Mouse (Mus musculus) midbrain, embryonic 16.5 days (tissue): ENCODE results near the gene Prickle2. TPM values are rescaled to one million over a fixed set of nuclear protein-coding genes. Genes with fewer than 3 reads are reported as not detected.
A peak's percentile ranks its signal among the peaks of the same experiment; 100 is the strongest.

ENCODE experiments used
- ATAC-seq: fragments of 200-750 bp; cut with Nextera tagmentation; 2 replicates; pipeline ENCODE4 v1.8.0; 2017; ENCODE audit warnings: moderate TSS enrichment
- H3K27ac ChIP-seq: fragments of 300-500 bp; sonication (generic); 2 replicates; pipeline ENCODE4 v1.5.1; 2014; ENCODE audit warnings: mild to moderate bottlenecking, low read length, mixed read lengths
- H3K27me3 ChIP-seq: fragments of 300-500 bp; sonication (generic); 2 replicates; pipeline ENCODE4 v1.6.1; 2014; ENCODE audit warnings: low read depth, low read length, mixed read lengths; ENCODE audit not compliant: control insufficient read depth, insufficient read depth
- H3K36me3 ChIP-seq: fragments of 300-500 bp; sonication (generic); 2 replicates; pipeline ENCODE4 v1.6.1; 2014; ENCODE audit warnings: mild to moderate bottlenecking, low read length, moderate library complexity, mixed read lengths; ENCODE audit not compliant: control insufficient read depth, insufficient read depth
- H3K4me1 ChIP-seq: fragments of 300-500 bp; sonication (generic); 2 replicates; pipeline ENCODE4 v1.6.1; 2014; ENCODE audit warnings: mild to moderate bottlenecking, low read length, mixed read lengths; ENCODE audit not compliant: control insufficient read depth, insufficient read depth
- H3K4me2 ChIP-seq: fragments of 300-500 bp; sonication (generic); 2 replicates; pipeline ENCODE4 v1.6.1; 2014; ENCODE audit warnings: mild to moderate bottlenecking, low read length, mixed read lengths
- H3K4me3 ChIP-seq: fragments of 300-500 bp; sonication (generic); 2 replicates; pipeline ENCODE4 v1.5.1; 2014; ENCODE audit warnings: low read depth, mild to moderate bottlenecking, low read length, moderate library complexity, mixed read lengths
- H3K9ac ChIP-seq: fragments of 300-500 bp; sonication (generic); 2 replicates; pipeline ENCODE4 v1.6.1; 2014; ENCODE audit warnings: low read depth, low read length, mixed read lengths
- H3K9me3 ChIP-seq: fragments of 300-500 bp; sonication (generic); replicated peaks from 2 replicates; pipeline ENCODE4 v1.6.1; 2014; ENCODE audit warnings: mild to moderate bottlenecking, low read length, mixed read lengths; ENCODE audit not compliant: control insufficient read depth, poor library complexity, severe bottlenecking
- WGBS: fragments of 180-500 bp; shearing (Covaris S2); extraction: QIAGEN DNeasy Blood & Tissue Kit; methylation state at CpG from one replicate; pipeline ENCODE4 v1.1.7; 2014; 5-methylcytosine and 5-hydroxymethylcytosine counted together
- polyA plus RNA-seq: library from polyadenylated mRNA; unstranded; fragments of >200 nt; fragmentation: Nextera tagmentation; extraction: Ambion mirVana; gene quantifications from 2 replicates; pipeline ENCODE4 v1.2.1, GENCODE M21; 2015

The Prickle2 gene
- polyA plus RNA-seq, 1 experiment from 2014 or later: 16.5 TPM

DNA sequence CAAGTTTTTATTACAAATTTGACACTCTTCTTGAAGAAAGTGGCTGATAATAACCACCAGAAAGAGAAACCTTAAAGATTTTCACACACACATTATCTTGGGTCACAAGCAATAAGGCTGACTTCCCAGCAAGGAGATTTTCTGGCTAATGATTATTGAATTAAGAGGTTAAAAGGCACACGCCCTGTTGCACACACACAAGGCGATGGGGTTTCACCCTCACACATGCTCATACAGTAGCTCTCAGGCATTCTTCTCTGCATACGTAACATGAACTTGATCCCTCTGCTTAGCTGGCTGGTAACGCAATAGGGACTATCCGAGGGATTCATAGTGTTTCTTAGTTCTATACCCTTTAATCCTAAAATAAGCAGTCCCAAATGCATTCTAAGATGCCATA lies 18.6 kb downstream of the Prickle2 start:
- ATAC-seq: no peak
- Histone ChIP-seq H3K9me3 (no peaks in the 10 kb centered on the region), H3K36me3 (no peaks in the 10 kb centered on the region), H3K4me1 (0 out of 2 replicates have a peak, but pooled peaks cover 2% of the 10 kb centered on the region), H3K27me3 (no peaks in the 10 kb centered on the region), H3K27ac (no peak overlapping the region), H3K4me3 (no peak overlapping the region), H3K4me2 (no peak overlapping the region), H3K9ac (no peak overlapping the region)
- WGBS: 73% methylated on average over 5 of the region's 5 CpGs

- Histone ChIP-seq H3K27me3 (no peaks in the 10 kb centered on the region), H3K27ac (no peak overlapping the region), H3K36me3 (no peaks in the 10 kb centered on the region), H3K4me2 (no peak overlapping the region), H3K4me3 (no peak overlapping the region), H3K4me1 (peaks cover 16% of the 10 kb centered on the region), H3K9me3 (no peaks in the 10 kb centered on the region), H3K9ac (no peak overlapping the region)
- ATAC-seq: no peak
- 78% methylated on average over 8 of the region's 8 CpGs for WGBS
Observed at GRCm38 (mm10) chr6:92674394-92674925, 31.5 kb downstream of the Prickle2 start.

DNA sequence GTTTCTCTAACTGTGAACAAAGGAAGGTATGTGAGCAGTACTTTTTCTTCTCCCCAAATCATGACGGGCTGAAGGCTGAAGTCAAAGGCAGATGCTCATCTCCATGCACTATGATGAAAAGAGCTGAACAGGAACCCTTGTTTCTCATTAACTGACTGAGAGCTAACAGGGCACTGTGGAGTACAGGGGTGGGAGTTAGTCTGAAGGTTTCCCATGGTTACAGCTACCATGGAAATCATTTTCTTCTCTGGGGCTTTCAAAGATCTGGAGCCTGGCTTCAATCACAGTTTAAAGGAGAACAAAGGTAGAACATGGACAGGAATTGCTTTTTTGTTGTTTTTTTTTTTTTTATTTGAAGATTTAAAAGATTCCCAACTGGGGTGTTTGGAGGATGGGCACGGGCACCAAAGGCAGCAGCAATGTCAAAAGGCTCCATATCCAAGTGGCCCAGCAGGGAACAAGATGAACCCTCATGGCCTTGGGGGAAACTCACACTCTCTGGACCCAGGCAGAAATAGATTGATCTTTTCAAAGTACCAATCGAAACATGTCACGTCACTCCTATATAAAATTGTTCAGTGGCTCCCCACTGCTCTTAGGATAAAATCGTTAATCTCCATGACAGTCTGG lies 35.3 kb downstream of the Prickle2 start:
- H3K27ac ChIP-seq: peak overlapping the region; percentile 53; the same call in 1 of the 2 replicates
- H3K4me3 ChIP-seq: no peak overlapping the region
- H3K27me3 ChIP-seq: no peaks in the 10 kb centered on the region
- no peak overlapping the region for H3K4me2 ChIP-seq
- no peak overlapping the region for H3K9ac ChIP-seq
- ATAC-seq: peak; percentile 74; the same call in 1 of the 2 replicates
- H3K4me1 ChIP-seq: peaks cover 19% of the 10 kb centered on the region
- WGBS: 36% methylated on average over 5 of the region's 5 CpGs
- no peaks in the 10 kb centered on the region for H3K9me3 ChIP-seq
- H3K36me3 ChIP-seq: no peaks in the 10 kb centered on the region

DNA sequence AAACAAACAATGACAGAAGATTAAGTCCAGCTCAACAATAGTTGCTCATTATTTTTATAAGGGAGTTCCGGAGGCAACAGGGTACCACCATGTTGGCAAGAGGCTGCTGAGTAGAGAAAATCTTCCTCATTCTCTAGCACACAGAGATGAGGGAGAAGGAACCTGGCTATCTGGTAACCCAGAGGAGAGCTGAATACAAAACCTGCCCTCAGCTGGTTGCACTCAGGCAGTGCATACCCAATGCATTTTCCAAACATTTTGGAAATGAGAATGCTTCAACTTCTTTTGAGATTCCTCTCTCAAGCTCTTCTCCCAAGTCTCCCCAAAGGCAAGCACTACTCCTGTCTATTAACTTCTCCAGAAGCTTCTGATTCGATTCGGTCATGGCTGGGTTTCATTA lies 36.3 kb downstream of the Prickle2 start:
- Histone ChIP-seq H3K9ac (no peak overlapping the region), H3K4me3 (no peak overlapping the region), H3K4me1 (peaks cover 25% of the 10 kb centered on the region), H3K4me2 (no peak overlapping the region), H3K9me3 (no peaks in the 10 kb centered on the region), H3K27me3 (no peaks in the 10 kb centered on the region), H3K36me3 (no peaks in the 10 kb centered on the region), H3K27ac (no peak overlapping the region)
- no peak for ATAC-seq
- WGBS: 89% methylated on average over 3 of the region's 3 CpGs

DNA sequence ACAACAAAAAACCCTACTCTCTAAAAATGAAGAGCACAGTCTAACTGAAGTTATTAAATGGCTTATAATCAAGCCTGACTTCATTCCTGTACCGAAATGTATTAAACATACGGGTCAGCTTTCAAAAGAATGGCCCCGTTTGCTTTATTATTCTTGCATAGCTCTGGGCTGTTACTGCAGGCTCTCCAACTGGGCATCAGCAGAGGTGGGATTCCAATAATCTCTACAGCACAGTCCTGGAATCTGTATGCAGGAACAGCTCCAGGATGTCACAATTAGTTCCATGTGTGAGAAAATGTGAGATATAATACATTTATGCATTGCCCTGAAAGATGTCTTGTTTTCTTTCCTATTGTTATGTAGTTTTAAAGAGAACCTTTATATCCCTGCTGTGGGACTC lies 38.4 kb downstream of the Prickle2 start:
- Histone ChIP-seq H3K27ac (no peak overlapping the region), H3K4me1 (peaks cover 32% of the 10 kb centered on the region), H3K9me3 (no peaks in the 10 kb centered on the region), H3K27me3 (no peaks in the 10 kb centered on the region), H3K36me3 (no peaks in the 10 kb centered on the region), H3K9ac (no peak overlapping the region), H3K4me3 (no peak overlapping the region), H3K4me2 (no peak overlapping the region)
- WGBS: 60% methylated on average over 3 of the region's 3 CpGs
- ATAC-seq: no peak

DNA sequence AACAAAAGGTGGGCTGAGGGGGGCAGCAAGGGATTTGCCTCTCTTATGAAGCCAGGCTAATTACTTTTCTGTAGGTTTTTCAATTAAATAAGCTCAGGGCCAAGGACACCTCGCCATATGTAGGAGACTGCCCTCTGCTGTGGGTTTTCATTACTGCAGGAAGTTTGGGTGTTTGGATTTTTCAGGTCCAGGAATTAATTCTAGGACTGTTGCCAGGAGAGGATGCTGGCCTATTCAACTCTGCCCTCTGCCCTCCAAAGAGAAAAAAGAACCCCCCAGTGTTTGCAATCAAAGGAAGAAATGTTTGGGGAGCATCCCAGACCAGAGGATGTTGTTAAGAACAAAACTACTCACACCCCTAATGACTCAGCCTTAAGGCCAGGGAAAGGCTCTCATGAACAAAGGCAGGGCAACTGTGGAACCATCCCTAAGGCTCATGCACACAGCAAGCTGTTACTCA lies 40.4 kb downstream of the Prickle2 start:
- Histone ChIP-seq H3K9me3 (no peaks in the 10 kb centered on the region), H3K27ac (no peak overlapping the region; the same call in 1 of the 2 replicates), H3K4me3 (no peak overlapping the region), H3K27me3 (no peaks in the 10 kb centered on the region), H3K4me1 (peaks cover 21% of the 10 kb centered on the region), H3K9ac (peak overlapping the region; percentile 42; the same call in 1 of the 2 replicates), H3K36me3 (no peaks in the 10 kb centered on the region), H3K4me2 (peak overlapping the region; percentile 17; the same call in 1 of the 2 replicates)
- peak; percentile 16; the same call in 1 of the 2 replicates for ATAC-seq
- WGBS: 0% methylated on average over 1 of the region's 1 CpGs

- Histone ChIP-seq H3K4me2 (no peak overlapping the region), H3K4me3 (no peak overlapping the region), H3K36me3 (no peaks in the 10 kb centered on the region), H3K9me3 (no peaks in the 10 kb centered on the region), H3K27ac (no peak overlapping the region; the same call in 1 of the 2 replicates), H3K4me1 (peaks cover 23% of the 10 kb centered on the region), H3K9ac (no peak overlapping the region), H3K27me3 (no peaks in the 10 kb centered on the region)
- ATAC-seq: peak; percentile 44; the same call in 1 of the 2 replicates
- WGBS: 90% methylated on average over 3 of the region's 3 CpGs
Observed at GRCm38 (mm10) chr6:92663885-92664284, 42.1 kb downstream of the Prickle2 start.

DNA sequence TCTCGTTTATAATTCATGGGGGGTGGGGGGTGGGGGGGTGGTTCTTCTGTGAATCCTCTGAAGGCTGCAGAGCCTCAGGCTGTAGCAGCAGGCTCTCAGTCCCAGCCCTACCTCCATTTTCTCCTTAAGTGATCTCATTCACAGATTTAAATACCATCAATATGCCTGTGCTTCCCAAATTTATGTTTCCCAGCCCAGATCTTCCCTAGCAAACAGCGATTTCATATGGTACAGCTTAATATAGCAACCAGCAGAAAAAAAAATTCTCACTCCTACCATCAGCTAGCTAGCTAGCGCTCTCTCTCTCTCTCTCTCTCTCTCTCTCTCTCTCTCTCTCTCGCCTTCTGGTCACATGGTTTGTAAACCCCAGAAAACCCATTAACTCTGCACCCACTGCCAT lies 42.5 kb downstream of the Prickle2 start:
- Histone ChIP-seq H3K4me1 (peaks cover 23% of the 10 kb centered on the region), H3K4me3 (no peak overlapping the region), H3K27me3 (no peaks in the 10 kb centered on the region), H3K9ac (no peak overlapping the region), H3K9me3 (no peaks in the 10 kb centered on the region), H3K4me2 (no peak overlapping the region), H3K27ac (no peak overlapping the region), H3K36me3 (no peaks in the 10 kb centered on the region)
- WGBS: 59% methylated on average over 4 of the region's 4 CpGs
- 0 out of 2 replicates have a peak, but pooled peaks have one; percentile 36 for ATAC-seq

- Histone ChIP-seq H3K4me1 (no peaks in the 10 kb centered on the region), H3K9me3 (no peaks in the 10 kb centered on the region), H3K27ac (no peak overlapping the region), H3K9ac (no peak overlapping the region), H3K4me2 (no peak overlapping the region), H3K27me3 (no peaks in the 10 kb centered on the region), H3K36me3 (no peaks in the 10 kb centered on the region), H3K4me3 (no peak overlapping the region)
- no peak for ATAC-seq
- WGBS: 81% methylated on average over 1 of the region's 1 CpGs
Observed at GRCm38 (mm10) chr6:92649063-92649462, 56.9 kb downstream of the Prickle2 start.
